Mouse (Mus musculus): ENCODE data around the gene Cd83. TPM values are rescaled to one million over a fixed set of nuclear protein-coding genes. Genes with fewer than 3 reads are reported as not detected.

The Cd83 gene
- polyA plus RNA-seq, 1 experiment from 2014 or later: 20.3 TPM

- Histone ChIP-seq H3K27me3 (replicated peaks) (0 out of 2 replicates have a peak, but pooled peaks cover 2% of the 10 kb centered on the region), H3K4me1 (peaks cover 9% of the 10 kb centered on the region), H3K36me3 (replicated peaks) (no peaks in the 10 kb centered on the region), H3K9ac (no peak overlapping the region), H3K4me2 (no peak overlapping the region), H3K27ac (no peak overlapping the region), H3K4me3 (no peak overlapping the region), H3K9me3 (no peaks in the 10 kb centered on the region)
- WGBS: 89% methylated on average over 3 of the region's 3 CpGs
- ATAC-seq (replicated peaks): no peak
Observed at GRCm38 (mm10) chr13:43801961-43802360, 17.4 kb downstream of the Cd83 start.

- Histone ChIP-seq H3K27ac (no peak overlapping the region), H3K9me3 (no peaks in the 10 kb centered on the region), H3K36me3 (replicated peaks) (no peaks in the 10 kb centered on the region), H3K4me3 (no peak overlapping the region), H3K9ac (no peak overlapping the region), H3K4me1 (peaks cover 13% of the 10 kb centered on the region), H3K4me2 (no peak overlapping the region), H3K27me3 (replicated peaks) (no peaks in the 10 kb centered on the region)
- ATAC-seq (replicated peaks): no peak
- 89% methylated on average over 8 of the region's 8 CpGs for WGBS
Observed at GRCm38 (mm10) chr13:43802361-43803137, 18.0 kb downstream of the Cd83 start.

GRCm38 (mm10) chr13:43804648-43805047 lies 20.1 kb downstream of the Cd83 start:
- 93% methylated on average over 3 of the region's 3 CpGs for WGBS
- H3K36me3 ChIP-seq (replicated peaks): no peaks in the 10 kb centered on the region
- H3K4me3 ChIP-seq: no peak overlapping the region
- no peaks in the 10 kb centered on the region; the same call in 1 of the 2 replicates for H3K27me3 ChIP-seq (replicated peaks)
- H3K9me3 ChIP-seq: no peaks in the 10 kb centered on the region
- no peak overlapping the region for H3K4me2 ChIP-seq
- H3K27ac ChIP-seq: no peak overlapping the region
- no peak overlapping the region for H3K9ac ChIP-seq
- no peak for ATAC-seq (replicated peaks)
- H3K4me1 ChIP-seq: peaks cover 13% of the 10 kb centered on the region

GRCm38 (mm10) chr13:43805159-43805758 lies 20.7 kb downstream of the Cd83 start:
- Histone ChIP-seq H3K4me3 (no peak overlapping the region), H3K36me3 (replicated peaks) (no peaks in the 10 kb centered on the region), H3K27me3 (replicated peaks) (no peaks in the 10 kb centered on the region; the same call in 1 of the 2 replicates), H3K9ac (no peak overlapping the region), H3K27ac (no peak overlapping the region), H3K4me2 (no peak overlapping the region), H3K9me3 (no peaks in the 10 kb centered on the region), H3K4me1 (peaks cover 13% of the 10 kb centered on the region)
- ATAC-seq (replicated peaks): no peak
- WGBS: 80% methylated on average over 5 of the region's 5 CpGs

GRCm38 (mm10) chr13:43806371-43807271 lies 22.0 kb downstream of the Cd83 start:
- no peaks in the 10 kb centered on the region for H3K36me3 ChIP-seq (replicated peaks)
- H3K4me2 ChIP-seq: peak overlapping the region; percentile 21; the same call in 1 of the 2 replicates
- no peak for ATAC-seq (replicated peaks)

GRCm38 (mm10) chr13:43807272-43807675 lies 22.7 kb downstream of the Cd83 start:
- no peak overlapping the region for H3K9ac ChIP-seq
- WGBS: 42% methylated on average over 3 of the region's 3 CpGs
- no peak overlapping the region for H3K4me2 ChIP-seq
- no peaks in the 10 kb centered on the region for H3K36me3 ChIP-seq (replicated peaks)
- no peak for ATAC-seq (replicated peaks)
- H3K9me3 ChIP-seq: no peaks in the 10 kb centered on the region
- H3K27ac ChIP-seq: no peak overlapping the region
- no peaks in the 10 kb centered on the region; the same call in 1 of the 2 replicates for H3K27me3 ChIP-seq (replicated peaks)
- H3K4me1 ChIP-seq: peaks cover 13% of the 10 kb centered on the region
- no peak overlapping the region for H3K4me3 ChIP-seq

More at GRCm38 (mm10) chr13:43806371-43807271, 22.0 kb downstream of the Cd83 start:
- Histone ChIP-seq H3K27ac (peak overlapping the region; percentile 23; the same call in 1 of the 2 replicates), H3K9ac (no peak overlapping the region), H3K9me3 (no peaks in the 10 kb centered on the region), H3K27me3 (replicated peaks) (no peaks in the 10 kb centered on the region; the same call in 1 of the 2 replicates), H3K4me1 (peaks cover 13% of the 10 kb centered on the region), H3K4me3 (no peak overlapping the region)
- 33% methylated on average over 14 of the region's 14 CpGs for WGBS

GRCm38 (mm10) chr13:43810621-43811020 lies 26.0 kb downstream of the Cd83 start:
- ATAC-seq (replicated peaks): no peak
- no peak overlapping the region for H3K9ac ChIP-seq
- H3K4me3 ChIP-seq: no peak overlapping the region
- no peaks in the 10 kb centered on the region for H3K9me3 ChIP-seq
- no peak overlapping the region for H3K27ac ChIP-seq
- WGBS: 89% methylated on average over 6 of the region's 6 CpGs
- H3K27me3 ChIP-seq (replicated peaks): no peaks in the 10 kb centered on the region; the same call in 1 of the 2 replicates
- no peak overlapping the region for H3K4me2 ChIP-seq
- H3K36me3 ChIP-seq (replicated peaks): no peaks in the 10 kb centered on the region
- peaks cover 13% of the 10 kb centered on the region for H3K4me1 ChIP-seq

- H3K4me2 ChIP-seq: no peak overlapping the region
- no peaks in the 10 kb centered on the region; the same call in 1 of the 2 replicates for H3K27me3 ChIP-seq (replicated peaks)
- peaks cover 6% of the 10 kb centered on the region for H3K4me1 ChIP-seq
- H3K9me3 ChIP-seq: no peaks in the 10 kb centered on the region
- no peak overlapping the region for H3K9ac ChIP-seq
- no peaks in the 10 kb centered on the region for H3K36me3 ChIP-seq (replicated peaks)
- no peak overlapping the region for H3K27ac ChIP-seq
- no peak for ATAC-seq (replicated peaks)
- no peak overlapping the region for H3K4me3 ChIP-seq
- 88% methylated on average over 3 of the region's 3 CpGs for WGBS
Observed at GRCm38 (mm10) chr13:43811835-43812234, 27.3 kb downstream of the Cd83 start.

- H3K4me1 ChIP-seq: no peaks in the 10 kb centered on the region
- H3K36me3 ChIP-seq (replicated peaks): no peaks in the 10 kb centered on the region
- no peak overlapping the region for H3K9ac ChIP-seq
- no peak overlapping the region for H3K4me2 ChIP-seq
- no peaks in the 10 kb centered on the region for H3K9me3 ChIP-seq
- no peaks in the 10 kb centered on the region; the same call in 1 of the 2 replicates for H3K27me3 ChIP-seq (replicated peaks)
- ATAC-seq (replicated peaks): no peak
- no peak overlapping the region for H3K4me3 ChIP-seq
- no peak overlapping the region for H3K27ac ChIP-seq
- 89% methylated on average over 8 of the region's 8 CpGs for WGBS
Observed at GRCm38 (mm10) chr13:43813431-43813830, 28.9 kb downstream of the Cd83 start.

GRCm38 (mm10) chr13:43817461-43817860 lies 32.9 kb downstream of the Cd83 start:
- H3K27me3 ChIP-seq (replicated peaks): no peaks in the 10 kb centered on the region
- H3K4me3 ChIP-seq: no peak overlapping the region
- H3K4me2 ChIP-seq: no peak overlapping the region
- H3K9me3 ChIP-seq: no peaks in the 10 kb centered on the region
- WGBS: 62% methylated on average over 3 of the region's 3 CpGs
- H3K27ac ChIP-seq: no peak overlapping the region
- H3K4me1 ChIP-seq: no peaks in the 10 kb centered on the region
- ATAC-seq (replicated peaks): no peak
- no peaks in the 10 kb centered on the region for H3K36me3 ChIP-seq (replicated peaks)
- H3K9ac ChIP-seq: no peak overlapping the region

GRCm38 (mm10) chr13:43818307-43819019 lies 33.9 kb downstream of the Cd83 start:
- Histone ChIP-seq H3K27me3 (replicated peaks) (no peaks in the 10 kb centered on the region), H3K9ac (no peak overlapping the region), H3K4me2 (no peak overlapping the region), H3K27ac (no peak overlapping the region), H3K4me3 (no peak overlapping the region), H3K4me1 (no peaks in the 10 kb centered on the region), H3K36me3 (replicated peaks) (no peaks in the 10 kb centered on the region), H3K9me3 (no peaks in the 10 kb centered on the region)
- WGBS: 85% methylated on average over 7 of the region's 7 CpGs
- no peak for ATAC-seq (replicated peaks)

- WGBS: 89% methylated on average over 6 of the region's 6 CpGs
- Histone ChIP-seq H3K9me3 (no peaks in the 10 kb centered on the region), H3K4me2 (no peak overlapping the region), H3K36me3 (replicated peaks) (no peaks in the 10 kb centered on the region), H3K27me3 (replicated peaks) (no peaks in the 10 kb centered on the region), H3K9ac (no peak overlapping the region), H3K4me1 (no peaks in the 10 kb centered on the region), H3K27ac (no peak overlapping the region), H3K4me3 (no peak overlapping the region)
- ATAC-seq (replicated peaks): no peak
Observed at GRCm38 (mm10) chr13:43819020-43819310, 34.4 kb downstream of the Cd83 start.
